Mouse (Mus musculus) neural tube, embryonic 13.5 days (tissue): Measurements from ENCODE around the gene Zfp653. TPM values are rescaled to one million over a fixed set of nuclear protein-coding genes. Genes with fewer than 3 reads are reported as not detected.

Source experiments
- ATAC-seq: fragments of 200-750 bp; cut with Nextera tagmentation; 2 replicates; pipeline ENCODE4 v1.8.0; 2017; ENCODE audit warnings: low read depth, mild to moderate bottlenecking, moderate TSS enrichment, moderate library complexity
- H3K27ac ChIP-seq: fragments of 300-500 bp; sonication (generic); replicated peaks from 2 replicates; pipeline ENCODE4 v1.5.1; 2015; ENCODE audit warnings: moderate library complexity, mild to moderate bottlenecking, inconsistent platforms
- H3K27me3 ChIP-seq: fragments of 300-500 bp; sonication (generic); 2 replicates; pipeline ENCODE4 v1.6.1; 2015; ENCODE audit warnings: mild to moderate bottlenecking, inconsistent platforms
- H3K36me3 ChIP-seq: fragments of 300-500 bp; sonication (generic); 2 replicates; pipeline ENCODE4 v1.6.1; 2015; ENCODE audit warnings: mild to moderate bottlenecking, inconsistent platforms
- H3K4me1 ChIP-seq: fragments of 300-500 bp; sonication (generic); replicated peaks from 2 replicates; pipeline ENCODE4 v1.6.1; 2015; ENCODE audit warnings: inconsistent platforms
- H3K4me2 ChIP-seq: fragments of 300-500 bp; sonication (generic); 2 replicates; pipeline ENCODE4 v1.6.1; 2015; ENCODE audit warnings: inconsistent platforms, mild to moderate bottlenecking, moderate library complexity
- H3K4me3 ChIP-seq: fragments of 300-500 bp; sonication (generic); 2 replicates; pipeline ENCODE4 v1.5.1; 2015; ENCODE audit warnings: mild to moderate bottlenecking, inconsistent platforms
- H3K9ac ChIP-seq: fragments of 300-500 bp; sonication (generic); 2 replicates; pipeline ENCODE4 v1.6.1; 2015; ENCODE audit warnings: moderate library complexity, mild to moderate bottlenecking, inconsistent platforms
- H3K9me3 ChIP-seq: fragments of 300-500 bp; sonication (generic); 2 replicates; pipeline ENCODE4 v1.6.1; 2016; ENCODE audit warnings: inconsistent platforms
- WGBS: fragments of 180-500 bp; shearing (Covaris S2); methylation state at CpG from one replicate; pipeline ENCODE4 v1.1.7; 2015; 5-methylcytosine and 5-hydroxymethylcytosine counted together
- microRNA-seq: library from miRNA; unstranded; fragments of <30 nt; microRNA quantifications from one replicate; pipeline ENCODE4, GENCODE M21; 2016
- polyA plus RNA-seq: library from polyadenylated mRNA; unstranded; fragments of >200 nt; fragmentation: Nextera tagmentation; extraction: Ambion mirVana; gene quantifications from 2 replicates; pipeline ENCODE4 v1.2.1, GENCODE M21; 2015

Zfp653 gene
- polyA plus RNA-seq, 1 experiment from 2014 or later: 16.5 TPM

DNA sequence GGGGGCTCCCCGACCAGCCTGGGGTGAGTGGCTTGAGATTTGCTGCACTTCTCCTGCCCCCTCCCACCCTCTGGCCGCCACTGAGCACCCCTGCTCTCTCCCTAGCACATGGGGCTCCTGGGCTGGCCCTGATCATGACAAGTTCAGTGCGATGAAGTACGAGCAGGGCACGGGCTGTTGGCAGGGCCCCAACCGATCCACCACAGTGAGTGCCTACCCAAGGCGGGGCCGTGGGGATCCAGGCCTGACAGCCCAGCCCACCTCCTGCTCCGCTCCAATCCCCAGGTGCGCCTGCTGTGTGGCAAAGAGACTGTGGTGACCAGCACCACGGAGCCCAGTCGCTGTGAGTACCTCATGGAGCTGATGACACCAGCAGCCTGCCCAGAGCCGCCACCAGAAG lies 58.4 kb downstream of the Zfp653 start:
- peaks cover 90% of the 10 kb centered on the region for H3K36me3 ChIP-seq
- 89% methylated on average over 13 of the region's 13 CpGs for WGBS
- H3K4me2 ChIP-seq: no peak overlapping the region
- no peaks in the 10 kb centered on the region for H3K27me3 ChIP-seq
- no peaks in the 10 kb centered on the region for H3K9me3 ChIP-seq
- ATAC-seq: no peak
- H3K4me1 ChIP-seq: peaks cover 20% of the 10 kb centered on the region
- H3K4me3 ChIP-seq: no peak overlapping the region
- no peak overlapping the region for H3K9ac ChIP-seq
- no peak overlapping the region; the same call in 1 of the 2 replicates for H3K27ac ChIP-seq

DNA sequence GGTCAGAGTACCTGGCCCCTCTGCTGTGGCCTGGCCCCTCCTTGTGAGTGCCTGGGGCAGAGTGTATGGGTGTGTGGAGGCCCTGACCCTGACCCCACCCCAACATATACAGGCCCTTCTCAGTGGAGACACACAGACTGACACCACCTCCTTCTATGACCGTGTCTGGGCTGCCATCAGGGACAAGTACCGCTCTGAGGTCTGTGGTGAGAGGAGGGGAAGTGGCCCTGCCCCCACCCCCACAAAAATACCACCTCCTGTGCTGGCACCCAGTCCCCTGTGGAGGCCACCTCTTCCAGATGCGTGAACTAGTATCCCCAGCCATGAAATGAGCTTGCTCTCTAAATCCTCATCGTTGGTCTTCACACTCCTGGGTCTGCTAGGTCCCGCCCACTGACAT lies 60.1 kb downstream of the Zfp653 start:
- Histone ChIP-seq H3K27ac (no peak overlapping the region), H3K4me1 (peaks cover 33% of the 10 kb centered on the region)

More for the DNA sequence above, 60.1 kb downstream of the Zfp653 start:
- Histone ChIP-seq H3K9ac (0 out of 2 replicates have a peak overlapping the region, but pooled peaks have one; percentile 17), H3K36me3 (peaks cover 93% of the 10 kb centered on the region), H3K27me3 (no peaks in the 10 kb centered on the region), H3K4me3 (no peak overlapping the region), H3K4me2 (no peak overlapping the region), H3K9me3 (no peaks in the 10 kb centered on the region)
- 86% methylated on average over 5 of the region's 5 CpGs for WGBS
- ATAC-seq: peak; percentile 17; the same call in 1 of the 2 replicates

Small RNA genes within 50 kb of the gene (microRNA-seq; reads per million reads assigned to microRNA genes)
- gene Mir7084: not detected

Other genes starting within 250 kb of the Zfp653 start
- gene Angptl8, start 235.9 kb downstream of the Zfp653 start, polyA plus RNA-seq: 0.46 and 0.72 TPM in 2 replicates
- gene Dock6, start 218.7 kb downstream of the Zfp653 start, polyA plus RNA-seq: 21.3 and 22.8 TPM in 2 replicates
- gene Rab3d, start 153.2 kb downstream of the Zfp653 start, polyA plus RNA-seq: 25.9 and 26.2 TPM in 2 replicates
- gene Ccdc159, start 143.9 kb downstream of the Zfp653 start, polyA plus RNA-seq: 7.6 and 8.3 TPM in 2 replicates
- gene Tmem205, start 143.8 kb downstream of the Zfp653 start, polyA plus RNA-seq: 41.7 and 47.4 TPM in 2 replicates
- 69.5 and 73.1 TPM in 2 replicates for gene Plppr2, start 134.3 kb downstream of the Zfp653 start, polyA plus RNA-seq
- 8.8 and 10.7 TPM in 2 replicates for gene Swsap1, start 115.6 kb downstream of the Zfp653 start, polyA plus RNA-seq
- gene Epor, start 107.9 kb downstream of the Zfp653 start, polyA plus RNA-seq: 2.1 and 2.8 TPM in 2 replicates
- gene Rgl3, start 81.9 kb downstream of the Zfp653 start, polyA plus RNA-seq: 1.7 and 1.9 TPM in 2 replicates
- gene Ccdc151, start 68.7 kb downstream of the Zfp653 start, polyA plus RNA-seq: 3.2 and 3.8 TPM in 2 replicates
- 101 and 108 TPM in 2 replicates for gene Prkcsh, start 68.6 kb downstream of the Zfp653 start, polyA plus RNA-seq
- 82.7 and 86.9 TPM in 2 replicates for gene Elavl3, start 19.4 kb downstream of the Zfp653 start, polyA plus RNA-seq
- not detected in 2 replicates for gene Gm49318, start 117 bp downstream of the Zfp653 start, polyA plus RNA-seq
- gene Ecsit, start 14.1 kb upstream of the Zfp653 start, polyA plus RNA-seq: 47.9 and 57.8 TPM in 2 replicates
- 2.6 and 2.9 TPM in 2 replicates for gene Cnn1, start 27.8 kb upstream of the Zfp653 start, polyA plus RNA-seq
- 170 and 172 TPM in 2 replicates for gene Elof1, start 45.8 kb upstream of the Zfp653 start, polyA plus RNA-seq
- gene Acp5, start 64.3 kb upstream of the Zfp653 start, polyA plus RNA-seq: 1.4 and 1.6 TPM in 2 replicates
- gene Pigyl, start 85.5 kb upstream of the Zfp653 start, polyA plus RNA-seq: 83.8 and 86.9 TPM in 2 replicates
- gene Zfp872, start 116.7 kb upstream of the Zfp653 start, polyA plus RNA-seq: 0.12 and 0.31 TPM in 2 replicates
- gene Zfp809, start 154.3 kb upstream of the Zfp653 start, polyA plus RNA-seq: 9.0 and 10.3 TPM in 2 replicates
- 5.2 and 5.8 TPM in 2 replicates for gene Zfp599, start 188.5 kb upstream of the Zfp653 start, polyA plus RNA-seq
- 34.1 and 37.9 TPM in 2 replicates for gene Zfp810, start 236.3 kb upstream of the Zfp653 start, polyA plus RNA-seq